Mouse (Mus musculus) liver, embryonic 14.5 days (tissue): Measurements from ENCODE around the gene Stxbp6. TPM values are rescaled to one million over a fixed set of nuclear protein-coding genes. Genes with fewer than 3 reads are reported as not detected.

Experiments
- ATAC-seq: fragments of 200-750 bp; cut with Nextera tagmentation; 2 replicates; pipeline ENCODE4 v1.8.0; 2017; ENCODE audit warnings: moderate number of reproducible peaks, mild to moderate bottlenecking, moderate library complexity; ENCODE audit not compliant: insufficient read depth
- DNase-seq, 3 experiments: peaks; one replicate each; pipeline ENCODE4 v3.0.0-alpha.2; 2012 to 2013; ENCODE audit warnings: low read depth in 3 of 3, low spot score in 3 of 3
- H3K27ac ChIP-seq: fragments of 300-500 bp; sonication (generic); 2 replicates; pipeline ENCODE4 v1.5.1; 2014; ENCODE audit warnings: moderate library complexity, mild to moderate bottlenecking, control low read depth, inconsistent platforms
- H3K27me3 ChIP-seq: fragments of 300-500 bp; sonication (generic); 2 replicates; pipeline ENCODE4 v1.6.1; 2014; ENCODE audit warnings: mild to moderate bottlenecking, low read length, moderate library complexity; ENCODE audit not compliant: control insufficient read depth, insufficient read depth
- H3K36me3 ChIP-seq: fragments of 300-500 bp; sonication (generic); replicated peaks from 2 replicates; pipeline ENCODE4 v1.6.1; 2014; ENCODE audit warnings: low read depth; ENCODE audit not compliant: control insufficient read depth, insufficient read depth
- H3K4me1 ChIP-seq, 2 experiments: fragments of 200-500 bp in 1 of 2; fragments of 300-500 bp in 1 of 2; sonication (generic) in 1 of 2; replicated peaks; 2 replicates each; pipeline ENCODE4 v1.6.1; 2012 to 2014; ENCODE audit warnings: antibody characterized with exemption in 1 of 2, inconsistent platforms in 1 of 2, low read length in 1 of 2; ENCODE audit not compliant: control insufficient read depth in 2 of 2, insufficient read depth in 2 of 2
- H3K4me2 ChIP-seq: fragments of 300-500 bp; sonication (generic); 2 replicates; pipeline ENCODE4 v1.6.1; 2014; ENCODE audit warnings: low read depth, mild to moderate bottlenecking, control low read depth, moderate library complexity
- H3K4me3 ChIP-seq, 2 experiments: fragments of 200-500 bp in 1 of 2; fragments of 300-500 bp in 1 of 2; sonication (generic) in 1 of 2; 2 replicates each; pipeline ENCODE4 v1.5.1; 2012 to 2014; ENCODE audit warnings: low read depth in 2 of 2, low read length in 2 of 2, mild to moderate bottlenecking in 2 of 2, control low read depth in 1 of 2, inconsistent platforms in 1 of 2, moderate library complexity in 1 of 2; ENCODE audit not compliant: insufficient read depth in 1 of 2
- H3K9ac ChIP-seq: fragments of 300-500 bp; sonication (generic); replicated peaks from 2 replicates; pipeline ENCODE4 v1.6.1; 2014; ENCODE audit warnings: mild to moderate bottlenecking, control low read depth, moderate library complexity
- H3K9me3 ChIP-seq: fragments of 300-500 bp; sonication (generic); 2 replicates; pipeline ENCODE4 v1.6.1; 2016; ENCODE audit warnings: low read length, mixed read lengths; ENCODE audit not compliant: control insufficient read depth
- CTCF ChIP-seq: IDR thresholded peaks from 2 replicates; pipeline ENCODE4 v1.5.1; 2016; ENCODE audit warnings: antibody characterized with exemption, low read depth, control low read depth
- EP300 ChIP-seq: IDR thresholded peaks from 2 replicates; pipeline ENCODE4 v1.6.1; 2016; ENCODE audit warnings: antibody characterized with exemption, low read depth
- WGBS: fragments of 180-500 bp; shearing (Covaris S2); extraction: QIAGEN DNeasy Blood & Tissue Kit; methylation state at CpG from one replicate; pipeline ENCODE4 v1.1.7; 2014; ENCODE audit not compliant: insufficient replicate concordance; 5-methylcytosine and 5-hydroxymethylcytosine counted together
- polyA plus RNA-seq, 2 experiments: library from polyadenylated mRNA; depleted of rRNA in 1 of 2; stranded (reverse) in 1 of 2; unstranded in 1 of 2; fragments of >200 nt; fragmentation: Nextera tagmentation in 1 of 2; extraction: Ambion mirVana in 1 of 2; gene quantifications; 2 replicates each; pipeline versions ENCODE4 v1.2.1 to v1.2.3; 2012 to 2014

The Stxbp6 gene
- polyA plus RNA-seq, 2 experiments: 2.6 to 3.0 TPM

GRCm38 (mm10) chr12:44975266-44975665 lies 99.2 kb downstream of the Stxbp6 start:
- 59% methylated on average over 3 of the region's 3 CpGs for WGBS
- H3K36me3 ChIP-seq: no peaks in the 10 kb centered on the region
- no peak overlapping the region for H3K9ac ChIP-seq
- DNase-seq (no peak), ATAC-seq (no peak)
- no peaks in the 10 kb centered on the region for H3K4me1 ChIP-seq
- no peaks in the 10 kb centered on the region for H3K27me3 ChIP-seq
- no peak for TF ChIP-seq CTCF
- no peak for TF ChIP-seq EP300
- H3K27ac ChIP-seq: no peak overlapping the region
- no peak overlapping the region for H3K4me3 ChIP-seq
- no peak overlapping the region for H3K4me2 ChIP-seq
- no peaks in the 10 kb centered on the region for H3K9me3 ChIP-seq

- no peak for DNase-seq
- Histone ChIP-seq H3K27ac (no peak overlapping the region), H3K9ac (no peak overlapping the region), H3K27me3 (no peaks in the 10 kb centered on the region), H3K36me3 (no peaks in the 10 kb centered on the region), H3K9me3 (no peaks in the 10 kb centered on the region), H3K4me1 (no peaks in the 10 kb centered on the region), H3K4me3 (no peak overlapping the region), H3K4me2 (no peak overlapping the region)
- 60% methylated on average over 2 of the region's 2 CpGs for WGBS
- TF ChIP-seq CTCF: no peak
- TF ChIP-seq EP300: no peak
- ATAC-seq: no peak
These were observed 103.0 kb downstream of the Stxbp6 start for GRCm38 (mm10) chr12:44971477-44971876.

- TF ChIP-seq CTCF (no peak), EP300 (no peak)
- H3K27me3 ChIP-seq: no peaks in the 10 kb centered on the region
- DNase-seq (no peak), ATAC-seq (no peak)
- no peaks in the 10 kb centered on the region for H3K4me1 ChIP-seq
- no peaks in the 10 kb centered on the region for H3K36me3 ChIP-seq
- H3K9ac ChIP-seq: no peak overlapping the region
- 64% methylated on average over 1 of the region's 1 CpGs for WGBS
- H3K27ac ChIP-seq: no peak overlapping the region
- no peak overlapping the region for H3K4me2 ChIP-seq
- no peaks in the 10 kb centered on the region for H3K9me3 ChIP-seq
- H3K4me3 ChIP-seq: no peak overlapping the region
These were observed 107.1 kb downstream of the Stxbp6 start for GRCm38 (mm10) chr12:44967448-44967847.

GRCm38 (mm10) chr12:44957474-44957873 lies 117.0 kb downstream of the Stxbp6 start:
- Histone ChIP-seq H3K27me3 (no peaks in the 10 kb centered on the region), H3K4me2 (no peak overlapping the region), H3K4me3 (no peak overlapping the region), H3K4me1 (no peaks in the 10 kb centered on the region), H3K27ac (no peak overlapping the region), H3K9ac (no peak overlapping the region), H3K36me3 (no peaks in the 10 kb centered on the region), H3K9me3 (no peaks in the 10 kb centered on the region)
- ATAC-seq (no peak), DNase-seq (no peak)
- 78% methylated on average over 3 of the region's 3 CpGs for WGBS
- TF ChIP-seq EP300 (no peak), CTCF (no peak)

GRCm38 (mm10) chr12:44953121-44953520 lies 121.4 kb downstream of the Stxbp6 start:
- no peaks in the 10 kb centered on the region for H3K36me3 ChIP-seq
- no peaks in the 10 kb centered on the region for H3K4me1 ChIP-seq
- TF ChIP-seq CTCF: no peak
- no peak for TF ChIP-seq EP300
- H3K4me2 ChIP-seq: no peak overlapping the region
- no peak overlapping the region for H3K4me3 ChIP-seq
- WGBS: 67% methylated on average over 2 of the region's 2 CpGs
- H3K27me3 ChIP-seq: no peaks in the 10 kb centered on the region
- H3K27ac ChIP-seq: no peak overlapping the region
- no peak for DNase-seq
- no peaks in the 10 kb centered on the region for H3K9me3 ChIP-seq
- ATAC-seq: no peak
- no peak overlapping the region for H3K9ac ChIP-seq

GRCm38 (mm10) chr12:44952072-44952471 lies 122.4 kb downstream of the Stxbp6 start:
- 64% methylated on average over 3 of the region's 3 CpGs for WGBS
- Histone ChIP-seq H3K4me2 (no peak overlapping the region), H3K4me3 (no peak overlapping the region), H3K9ac (no peak overlapping the region), H3K36me3 (no peaks in the 10 kb centered on the region), H3K27me3 (no peaks in the 10 kb centered on the region), H3K27ac (no peak overlapping the region), H3K4me1 (no peaks in the 10 kb centered on the region), H3K9me3 (no peaks in the 10 kb centered on the region)
- ATAC-seq (no peak), DNase-seq (no peak)
- no peak for TF ChIP-seq CTCF
- no peak for TF ChIP-seq EP300
